Mouse (Mus musculus): ENCODE results near the gene Mmp15. TPM values are rescaled to one million over a fixed set of nuclear protein-coding genes. Genes with fewer than 3 reads are reported as not detected.

The Mmp15 gene
- total RNA-seq, 2 experiments from 2014 or later, result 40.0 to 44.2 TPM

GRCm38 (mm10) chr8:95335706-95336105 is 16.4 kb upstream of the Mmp15 start:
- intact Hi-C loops (cut with DNase I), result no loop called here
- no peak for DNase-seq

- intact Hi-C loops (cut with DNase I), result no loop called here
- DNase-seq, result no peak
Observed at GRCm38 (mm10) chr8:95336363-95336762, 15.7 kb upstream of the Mmp15 start.

- DNase-seq, result no peak
- intact Hi-C loops (cut with DNase I), result loop anchor here (10.0 kb wide), 1 partner anchor 113 kb away; no protein-coding TSS in a partner anchor
Observed at GRCm38 (mm10) chr8:95341721-95342120, 10.3 kb upstream of the Mmp15 start.

- intact Hi-C loops (cut with DNase I), result loop anchor here (5.0 to 10.0 kb wide), 2 partner anchors 110 to 353 kb away; no protein-coding TSS in a partner anchor
- DNase-seq, result no peak
Observed at GRCm38 (mm10) chr8:95344668-95345067, 7.4 kb upstream of the Mmp15 start.

GRCm38 (mm10) chr8:95346643-95347545 is 5.2 kb upstream of the Mmp15 start:
- DNase-seq, result peak; percentile 86
- intact Hi-C loops (cut with DNase I), result loop anchor here (5.0 to 10.0 kb wide), 2 partner anchors 108 to 350 kb away; no protein-coding TSS in a partner anchor

GRCm38 (mm10) chr8:95348356-95348755 is 3.7 kb upstream of the Mmp15 start:
- intact Hi-C loops (cut with DNase I), result loop anchor here (5.0 to 10.0 kb wide), 2 partner anchors 106 to 349 kb away; no protein-coding TSS in a partner anchor
- no peak for DNase-seq

- intact Hi-C loops (cut with DNase I), result loop anchor here (5.0 to 10.0 kb wide), 2 partner anchors 106 to 348 kb away; no protein-coding TSS in a partner anchor
- peak; percentile 91 for DNase-seq
Observed at GRCm38 (mm10) chr8:95348811-95349630, 3.0 kb upstream of the Mmp15 start.

- no peak for DNase-seq
- intact Hi-C loops (cut with DNase I), result loop anchor here (5.0 kb wide), 1 partner anchor 81 kb away; the partner anchor contains the start of gene Cfap20
Observed at GRCm38 (mm10) chr8:95351461-95351860, 607 bp upstream of the Mmp15 start.

- intact Hi-C loops (cut with DNase I), result loop anchor here (5.0 kb wide), 1 partner anchor 79 kb away; the partner anchor contains the start of gene Cfap20
- peak; percentile 51 for DNase-seq
Observed at GRCm38 (mm10) chr8:95352871-95353866, 1.1 kb downstream of the Mmp15 start.

- intact Hi-C loops (cut with DNase I), result loop anchor here (5.0 kb wide), 1 partner anchor 78 kb away; the partner anchor contains the start of gene Cfap20
Observed at GRCm38 (mm10) chr8:95354606-95355005, 2.5 kb downstream of the Mmp15 start.

GRCm38 (mm10) chr8:95358550-95359411 is 6.7 kb downstream of the Mmp15 start:
- intact Hi-C loops (cut with DNase I), result no loop called here
- peak; percentile 36 for DNase-seq

More at GRCm38 (mm10) chr8:95354606-95355005, 2.5 kb downstream of the Mmp15 start:
- DNase-seq, result no peak

- intact Hi-C loops (cut with DNase I), result no loop called here
- DNase-seq, result peak; percentile 63
Observed at GRCm38 (mm10) chr8:95360181-95361015, 8.3 kb downstream of the Mmp15 start.

- no peak for DNase-seq
- intact Hi-C loops (cut with DNase I), result no loop called here
Observed at GRCm38 (mm10) chr8:95361016-95361341, 8.9 kb downstream of the Mmp15 start.

GRCm38 (mm10) chr8:95362272-95362671 is 10.2 kb downstream of the Mmp15 start:
- no peak for DNase-seq
- intact Hi-C loops (cut with DNase I), result no loop called here

- DNase-seq, result no peak
Observed at GRCm38 (mm10) chr8:95363849-95364248, 11.8 kb downstream of the Mmp15 start.

GRCm38 (mm10) chr8:95369581-95370326 is 17.7 kb downstream of the Mmp15 start:
- intact Hi-C loops (cut with DNase I), result no loop called here

More at GRCm38 (mm10) chr8:95363849-95364248, 11.8 kb downstream of the Mmp15 start:
- intact Hi-C loops (cut with DNase I), result no loop called here

GRCm38 (mm10) chr8:95373389-95374002 is 21.4 kb downstream of the Mmp15 start:
- intact Hi-C loops (cut with DNase I), result no loop called here
- no peak for DNase-seq

More at GRCm38 (mm10) chr8:95369581-95370326, 17.7 kb downstream of the Mmp15 start:
- DNase-seq, result no peak
